Mouse (Mus musculus): Measurements from ENCODE around the gene Alpk3.

Alpk3 gene

GRCm38 (mm10) chr7:81074546-81074945 is 17.1 kb downstream of the Alpk3 start:
- no peak for DNase-seq (ENCODE audit: low spot score in 2 of 2)

GRCm38 (mm10) chr7:81075299-81075698 is 17.9 kb downstream of the Alpk3 start:
- no peak for DNase-seq (ENCODE audit: low spot score in 2 of 2)

GRCm38 (mm10) chr7:81075732-81076131 is 18.3 kb downstream of the Alpk3 start:
- DNase-seq (ENCODE audit: low spot score in 2 of 2) = no peak

DNA sequence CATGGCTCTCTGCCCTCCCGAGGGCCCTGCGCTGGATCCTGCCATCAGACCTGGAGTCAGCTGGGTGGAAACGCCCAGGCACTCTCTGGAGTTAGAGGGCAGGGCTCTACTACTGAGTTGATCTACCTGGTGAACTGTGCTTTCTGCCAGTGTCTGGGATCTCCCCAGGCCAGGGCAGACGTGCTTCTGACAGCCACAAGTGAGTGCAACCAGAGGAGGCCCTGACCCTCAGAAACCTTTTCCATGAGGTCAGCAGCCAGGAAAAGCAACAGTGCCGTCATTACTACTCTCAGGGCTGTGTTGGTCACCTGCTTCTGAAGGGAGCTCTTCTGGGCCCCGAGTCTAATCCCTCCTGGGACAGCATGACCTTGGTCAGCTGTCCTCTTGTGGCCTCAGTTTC is 19.6 kb downstream of the Alpk3 start:
- DNase-seq (ENCODE audit: low spot score in 2 of 2) = no peak

DNA sequence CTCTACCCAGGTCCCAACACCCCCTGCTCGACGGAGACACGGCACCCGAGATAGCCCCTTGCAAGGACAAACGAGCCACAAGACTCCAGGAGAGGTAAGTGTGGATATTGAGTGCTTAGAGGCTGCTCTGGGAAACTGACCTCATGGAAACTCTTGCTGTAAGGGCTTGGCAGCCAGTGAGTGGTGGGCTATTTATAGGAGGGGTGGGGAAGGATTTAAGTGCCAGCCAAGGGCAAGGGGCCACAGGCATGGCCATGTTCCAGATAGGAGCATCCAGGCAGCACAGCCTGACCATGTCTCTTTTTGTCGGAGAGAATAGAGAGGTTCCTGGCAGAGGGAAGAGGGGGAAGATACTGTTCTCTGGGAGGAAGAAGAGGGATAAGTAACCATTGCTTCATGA is 21.3 kb downstream of the Alpk3 start:
- DNase-seq (ENCODE audit: low spot score in 2 of 2) = no peak

DNA sequence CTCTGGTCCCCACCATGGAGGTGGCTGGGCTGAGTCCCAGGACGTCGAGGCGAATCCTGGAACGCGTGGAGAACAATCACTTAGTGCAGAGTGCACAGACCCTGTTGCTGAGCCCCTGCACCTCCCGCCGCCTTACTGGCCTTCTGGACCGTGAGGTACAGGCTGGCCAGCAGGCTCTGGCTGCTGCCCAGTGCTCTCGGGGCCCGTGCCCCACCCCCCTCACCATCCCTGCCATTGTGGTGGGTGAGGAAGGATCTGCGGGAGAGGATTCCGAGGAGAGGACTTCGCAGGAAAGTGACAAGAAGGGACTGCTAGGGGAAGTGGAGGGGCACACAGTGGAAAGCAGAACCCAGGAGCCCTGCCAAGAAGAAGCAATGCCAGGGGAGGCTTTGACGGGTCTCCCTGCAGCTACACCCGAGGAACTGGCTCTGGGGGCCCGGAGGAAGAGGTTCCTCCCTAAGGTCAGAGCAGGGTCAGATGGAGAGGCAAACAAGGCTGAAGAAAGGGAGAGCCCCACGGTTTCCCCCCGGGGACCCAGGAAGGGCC is 36.1 kb downstream of the Alpk3 start:
- DNase-seq (ENCODE audit: low spot score in 2 of 2) = peak in 1 of 2 experiments; percentile 63

DNA sequence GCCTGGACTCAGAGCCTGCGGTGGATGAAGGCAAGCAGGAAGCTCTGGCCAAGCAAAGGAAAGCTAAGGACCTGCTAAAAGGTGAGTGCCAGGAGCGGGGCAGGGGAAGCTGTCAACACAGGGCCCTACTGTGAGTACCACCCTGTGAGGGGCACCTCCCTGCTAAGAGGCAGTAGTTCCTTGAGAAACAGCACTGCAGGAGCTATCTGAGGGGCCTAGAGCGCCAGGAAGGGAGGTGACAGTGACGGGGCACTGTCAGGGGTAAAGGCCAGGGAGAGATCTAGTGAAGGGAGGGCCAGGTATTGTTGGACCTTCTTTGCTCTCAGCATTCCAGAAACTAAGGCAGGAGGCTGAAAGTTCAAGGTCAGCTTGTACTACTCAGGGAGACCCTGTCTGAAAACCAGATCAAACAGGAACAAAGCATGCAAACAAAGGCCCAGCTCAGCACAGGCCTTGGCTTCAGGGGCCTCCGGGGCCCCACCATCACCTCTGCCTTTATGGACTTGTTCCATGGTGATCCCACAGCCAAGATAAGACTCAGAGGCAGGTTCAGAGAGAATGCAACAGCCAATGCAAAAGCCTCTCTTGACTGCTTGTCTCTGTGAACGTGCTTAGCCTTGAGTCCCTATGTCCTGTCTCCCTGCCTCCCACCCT is 36.8 kb downstream of the Alpk3 start:
- DNase-seq (ENCODE audit: low spot score in 2 of 2) = no peak

DNA sequence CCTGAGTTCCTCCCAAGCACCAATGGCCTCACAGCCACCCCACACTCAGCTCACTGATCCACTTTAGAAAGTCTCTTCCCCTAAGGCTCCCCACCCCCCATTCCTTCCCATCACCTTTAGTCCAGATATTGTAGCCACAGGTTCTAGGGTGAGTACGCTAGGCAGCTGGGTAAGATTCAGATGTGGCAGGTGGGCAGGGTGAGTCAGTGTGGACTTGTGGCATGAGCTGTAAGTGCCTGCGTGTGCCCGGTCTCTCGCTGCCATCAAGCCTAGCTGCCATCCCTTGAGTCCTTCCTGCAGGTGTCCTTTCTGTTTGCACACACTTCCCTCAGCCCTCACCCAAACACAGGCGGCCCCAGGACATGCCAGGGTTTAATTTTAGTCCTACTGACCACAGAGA is 42.9 kb downstream of the Alpk3 start:
- DNase-seq (ENCODE audit: low spot score in 2 of 2) = no peak

DNA sequence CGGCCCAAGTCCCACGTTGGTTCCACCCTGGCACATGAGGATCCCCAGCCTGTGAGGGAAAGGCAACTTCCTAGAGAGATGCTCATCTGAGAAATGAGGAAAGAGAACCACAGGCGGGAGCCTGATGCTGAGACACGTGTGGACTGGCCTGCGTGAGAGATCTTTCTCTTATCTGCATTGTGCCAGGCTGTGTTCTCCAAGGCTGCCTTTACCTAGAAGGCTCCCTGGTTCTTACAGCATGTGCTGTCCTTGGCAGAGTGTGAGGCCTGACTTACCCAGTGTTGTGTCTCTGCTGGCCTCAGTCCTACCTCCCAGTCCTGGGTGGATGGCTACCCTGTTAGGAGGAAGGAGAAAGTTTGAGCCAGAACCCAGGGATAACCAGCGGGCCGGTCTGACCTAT is 45.5 kb downstream of the Alpk3 start:
- DNase-seq (ENCODE audit: low spot score in 2 of 2) = no peak

DNA sequence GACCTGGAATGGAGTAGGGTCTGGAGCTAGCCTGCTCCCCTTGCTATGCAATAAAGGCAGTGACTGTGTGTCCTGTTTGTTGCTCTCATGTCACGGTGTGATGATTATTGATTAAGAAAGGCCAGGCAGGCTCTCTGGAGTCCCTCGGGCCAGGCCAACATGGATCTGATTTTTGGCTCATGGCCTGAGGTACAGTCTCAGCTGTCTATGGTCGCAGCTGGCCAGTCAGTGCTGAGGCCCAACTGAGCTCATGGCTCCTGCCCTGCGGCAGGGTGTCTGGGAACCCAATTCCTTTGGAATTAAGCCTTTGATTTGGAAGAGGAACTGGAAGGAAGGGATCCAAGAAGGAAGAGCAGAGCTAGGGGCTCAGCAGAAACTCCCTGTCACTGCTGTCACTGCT is 48.1 kb downstream of the Alpk3 start:
- no peak for DNase-seq (ENCODE audit: low spot score in 2 of 2)

- DNase-seq (ENCODE audit: low spot score in 2 of 2) = no peak
Measured at GRCm38 (mm10) chr7:81108226-81108625, 50.8 kb downstream of the Alpk3 start.

DNA sequence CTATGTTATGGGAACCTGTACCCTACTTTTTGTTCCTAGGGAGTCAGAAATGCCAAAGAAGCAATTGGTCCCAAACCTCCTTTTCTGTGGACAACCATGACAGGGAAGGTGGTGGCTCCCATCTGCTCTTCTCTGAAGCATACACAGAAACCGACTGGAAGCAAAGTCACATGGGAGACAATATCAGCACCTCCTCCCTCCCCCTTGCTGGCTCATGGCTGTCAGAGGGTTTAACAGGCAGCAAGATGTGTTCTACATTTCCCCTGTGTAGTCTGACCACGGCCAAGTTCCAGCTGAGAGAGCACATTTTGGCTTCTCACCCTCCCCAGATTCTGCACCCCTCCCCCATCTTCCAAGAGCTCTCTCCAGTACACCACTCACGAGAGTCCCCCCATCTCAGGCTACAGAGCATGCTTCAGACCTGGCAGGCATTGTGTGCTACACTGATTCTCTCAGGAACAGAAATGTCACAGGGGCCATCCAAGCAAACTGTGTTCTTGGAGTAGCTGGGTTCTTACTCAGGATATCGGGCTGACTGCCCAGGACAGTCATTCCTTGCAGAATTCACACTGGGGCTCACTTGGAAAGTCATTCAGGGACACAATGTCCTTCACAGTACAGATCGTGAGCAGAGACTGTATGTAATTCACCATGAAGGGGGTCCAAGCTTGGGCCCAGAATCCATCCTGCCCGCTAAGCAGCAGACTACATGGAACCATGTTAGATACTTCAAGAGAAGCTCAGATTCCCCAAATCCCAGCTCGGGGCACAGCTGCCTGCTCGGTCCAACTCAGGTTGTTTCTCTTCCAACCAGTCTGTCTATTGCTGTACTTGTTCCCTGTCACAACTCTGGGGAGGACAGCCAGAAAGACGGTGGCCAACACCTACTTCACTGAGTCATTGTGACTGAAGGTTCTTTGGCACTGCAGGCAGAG is 52.6 kb downstream of the Alpk3 start:
- no peak for DNase-seq (ENCODE audit: low spot score in 2 of 2)

DNA sequence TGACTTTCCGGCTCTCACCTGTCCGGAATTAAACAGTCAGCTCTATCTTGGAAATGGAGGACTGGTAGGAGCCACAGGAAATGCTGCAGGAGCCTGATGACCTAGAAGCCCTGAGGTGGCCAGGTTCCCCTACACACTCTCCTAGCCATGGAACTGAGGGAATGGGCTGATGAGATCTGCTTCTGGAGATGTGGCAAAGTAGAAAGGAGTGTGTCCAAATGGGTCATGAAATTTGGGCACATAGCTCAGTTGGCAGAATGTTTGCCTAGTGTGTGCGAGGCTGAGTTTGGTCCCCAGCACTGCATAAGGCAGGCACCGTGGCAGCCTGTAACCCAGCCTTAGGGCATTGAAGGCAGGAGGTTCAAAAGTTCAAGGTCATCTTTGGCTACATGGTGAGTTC is 53.4 kb downstream of the Alpk3 start:
- no peak for DNase-seq (ENCODE audit: low spot score in 2 of 2)

DNA sequence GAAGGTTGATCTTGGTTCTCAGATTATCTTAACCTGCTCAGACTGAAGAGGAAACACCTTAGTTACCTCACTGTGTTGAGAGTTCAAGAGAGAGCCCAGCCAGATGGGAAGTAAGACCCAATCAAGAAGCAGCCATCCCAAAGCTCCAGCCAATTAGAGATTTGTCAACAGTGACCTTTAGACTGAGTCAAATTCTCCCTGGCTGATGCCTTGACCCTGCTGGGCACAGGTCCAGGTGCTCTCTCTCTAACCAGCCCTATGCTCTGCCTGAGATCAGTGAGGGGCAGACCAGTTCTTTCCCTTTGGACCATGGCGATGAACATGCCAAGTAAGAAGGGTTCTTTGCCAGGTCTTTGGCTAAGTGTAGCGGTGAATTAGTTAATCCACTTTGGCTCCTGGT is 54.3 kb downstream of the Alpk3 start:
- DNase-seq (ENCODE audit: low spot score in 2 of 2) = no peak

DNA sequence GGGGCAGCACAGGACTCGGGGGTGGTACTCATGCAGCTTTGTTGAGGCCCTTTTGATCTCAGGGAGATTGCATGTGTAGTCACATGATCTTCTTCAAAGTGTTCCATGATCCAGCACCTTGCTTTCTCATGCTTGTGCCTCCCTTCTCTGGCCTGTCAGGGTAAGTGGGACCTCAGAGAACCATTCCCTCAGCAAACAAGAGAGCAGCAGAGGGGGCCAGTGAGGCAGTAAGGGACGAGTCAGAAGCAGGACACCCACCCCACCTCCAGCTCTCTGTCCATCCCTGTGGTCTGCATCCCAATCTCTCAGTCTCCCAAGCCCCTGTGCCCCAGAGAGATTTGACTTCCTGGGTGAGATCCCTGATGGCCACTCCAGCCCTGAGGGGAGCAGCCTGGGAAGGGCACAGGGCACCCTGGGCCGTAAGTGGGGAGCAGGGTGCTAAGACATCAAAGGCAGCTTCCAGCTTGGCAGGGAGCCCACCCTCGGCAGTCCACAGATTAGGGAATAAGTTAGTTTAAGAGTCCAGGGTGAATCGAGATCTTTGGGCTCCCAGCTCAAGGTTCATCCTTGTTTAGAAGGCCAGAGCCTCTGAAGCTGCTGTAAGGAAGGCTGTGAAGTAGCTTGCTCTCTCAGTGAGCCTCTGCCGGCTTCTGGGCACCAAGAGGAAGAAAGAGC is 55.4 kb downstream of the Alpk3 start:
- no peak for DNase-seq (ENCODE audit: low spot score in 2 of 2)

DNA sequence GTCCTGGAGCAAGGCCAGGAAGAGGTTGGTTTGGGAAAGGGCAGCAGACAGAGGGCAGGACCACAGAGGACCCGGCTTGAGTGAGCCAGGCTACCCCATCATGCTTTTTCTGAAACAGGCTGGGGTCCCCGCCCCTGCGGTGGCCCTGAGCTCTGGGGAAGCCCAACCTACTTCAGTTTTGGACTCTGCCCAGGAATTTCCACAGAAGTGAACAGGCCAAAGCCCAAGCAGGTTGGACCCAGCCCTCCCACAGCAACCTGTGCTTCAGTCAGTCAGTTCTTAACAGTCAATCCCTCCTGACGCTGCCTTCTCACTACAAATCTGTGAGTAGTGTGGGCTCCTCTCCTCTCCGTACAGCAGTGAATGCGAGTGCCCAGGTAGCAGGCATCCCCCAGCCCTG is 57.2 kb downstream of the Alpk3 start, which contains the start of gene Slc28a1:
Gene Slc28a1, plus strand, starts transcription at position 245 of the 400 bp plus-strand sequence.
- DNase-seq (ENCODE audit: low spot score in 2 of 2) = no peak

DNA sequence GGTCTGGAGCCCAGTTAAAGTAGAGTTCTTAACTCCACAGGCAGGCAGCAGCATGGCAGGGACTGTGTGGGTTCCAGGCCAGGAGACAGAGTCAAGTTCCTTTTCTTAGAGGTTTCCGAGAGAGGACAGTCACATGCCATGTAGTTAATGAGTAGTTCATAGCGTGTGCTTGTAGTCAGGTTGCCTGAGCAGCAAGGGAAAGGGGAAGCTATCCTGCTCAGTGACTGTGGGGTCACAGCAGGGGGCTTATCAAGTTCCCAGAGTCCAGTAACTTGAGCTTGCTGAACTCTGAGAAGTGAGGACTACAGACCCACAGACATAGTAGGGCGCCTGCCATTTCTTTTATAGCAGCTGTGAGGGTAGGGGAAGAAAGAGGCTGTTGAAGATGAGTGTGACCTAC is 63.7 kb downstream of the Alpk3 start:
- no peak for DNase-seq (ENCODE audit: low spot score in 2 of 2)

- no peak for DNase-seq (ENCODE audit: low spot score in 2 of 2)
Measured at GRCm38 (mm10) chr7:81122808-81123207, 65.4 kb downstream of the Alpk3 start.

DNA sequence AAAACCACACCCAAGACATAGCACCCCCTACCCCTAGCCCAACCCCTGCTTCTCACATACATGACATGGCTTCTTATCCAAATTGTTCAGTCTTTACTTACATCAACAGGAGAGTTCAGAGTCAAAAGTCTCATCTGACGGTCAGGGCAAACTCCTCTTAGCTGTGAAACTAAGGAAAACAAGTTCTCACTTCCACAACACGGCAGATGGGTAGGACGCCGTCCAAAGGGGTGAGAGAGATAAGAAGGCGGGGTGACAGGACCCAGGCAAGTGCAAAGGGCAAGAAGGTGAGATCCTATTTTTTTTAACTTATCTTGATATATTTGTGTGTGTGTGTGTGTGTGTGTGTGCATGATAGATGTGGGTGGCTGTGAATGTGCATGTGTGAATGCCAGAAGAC is 66.2 kb downstream of the Alpk3 start:
- no peak for DNase-seq (ENCODE audit: low spot score in 2 of 2)

- DNase-seq (ENCODE audit: low spot score in 2 of 2) = peak in 1 of 2 experiments; percentile 32
Measured at GRCm38 (mm10) chr7:81124773-81125172, 67.4 kb downstream of the Alpk3 start.

GRCm38 (mm10) chr7:81125215-81126175 is 68.1 kb downstream of the Alpk3 start:
- DNase-seq (ENCODE audit: low spot score in 2 of 2) = no peak

Measured in spleen, postnatal 4 days (tissue).